Mouse (Mus musculus): ENCODE measurements around the gene Bod1l. TPM values are rescaled to one million over a fixed set of nuclear protein-coding genes. Genes with fewer than 3 reads are reported as not detected.

Bod1l gene
- polyA plus RNA-seq, 1 experiment from 2014 or later = 7.8 TPM

DNA sequence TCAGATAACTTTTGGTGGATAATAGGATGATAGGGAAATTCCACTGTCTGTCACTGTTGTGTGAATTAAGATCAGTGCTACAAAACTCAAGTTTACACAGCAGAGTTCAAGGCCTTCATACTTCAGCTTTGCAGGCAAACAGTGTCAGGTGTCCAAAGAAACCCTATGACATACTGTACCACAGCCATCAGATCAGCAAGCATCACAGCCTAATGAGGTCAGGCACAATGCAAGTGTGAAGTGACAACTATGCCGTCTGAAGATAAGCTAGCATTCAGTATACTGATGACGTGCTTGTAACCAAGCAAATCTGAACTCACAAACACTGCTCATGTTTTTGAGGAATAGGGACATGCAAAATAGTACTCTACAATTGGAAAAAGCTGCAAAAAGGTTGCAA is 36.7 kb downstream of the Bod1l start:
- H3K27ac ChIP-seq (ENCODE audit: low read depth) = no peak overlapping the region
- no peaks in the 10 kb centered on the region for H3K9me3 ChIP-seq (ENCODE audit: low read length)
- DNase-seq (no peak), ATAC-seq (no peak)
- H3K4me1 ChIP-seq (ENCODE audit: insufficient read depth) = no peaks in the 10 kb centered on the region
- H3K9ac ChIP-seq (replicated peaks) = no peak overlapping the region
- H3K4me2 ChIP-seq (ENCODE audit: low read depth, low read length) = no peak overlapping the region
- WGBS (ENCODE audit: insufficient replicate concordance) = 79% methylated on average over 2 of the region's 2 CpGs
- no peak for TF ChIP-seq CTCF (IDR thresholded peaks at IDR 0.05; ENCODE audit: low read depth)
- no peak for TF ChIP-seq EP300 (IDR thresholded peaks at IDR 0.05; ENCODE audit: low read depth)
- no peaks in the 10 kb centered on the region for H3K27me3 ChIP-seq (ENCODE audit: insufficient read depth, low read length)
- no peak overlapping the region for H3K4me3 ChIP-seq (ENCODE audit: low read depth, low read length)
- peaks cover 47% of the 10 kb centered on the region for H3K36me3 ChIP-seq (replicated peaks; ENCODE audit: insufficient read depth, low read length)

DNA sequence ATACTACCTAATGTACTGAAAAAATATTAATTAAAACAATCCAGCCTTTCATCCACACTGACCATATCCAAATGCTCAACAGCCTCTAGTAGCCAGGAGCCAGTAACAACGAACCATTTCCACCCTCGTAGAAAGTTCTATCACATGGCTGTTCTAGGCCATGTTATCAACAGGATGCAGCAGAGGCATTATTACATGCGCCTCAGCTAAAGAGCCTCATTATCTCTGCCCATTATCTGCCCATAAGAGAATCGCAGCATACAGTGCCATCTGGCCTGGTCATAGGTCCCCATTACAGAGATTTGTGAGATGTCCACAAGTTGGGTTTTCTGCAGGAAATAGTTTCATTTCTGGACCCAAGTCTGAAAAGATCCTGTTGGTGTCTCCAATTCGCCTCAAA is 37.9 kb downstream of the Bod1l start:
- Histone ChIP-seq H3K27ac (ENCODE audit: low read depth) (no peak overlapping the region), H3K9ac (replicated peaks) (no peak overlapping the region), H3K4me2 (ENCODE audit: low read depth, low read length) (no peak overlapping the region), H3K4me1 (ENCODE audit: insufficient read depth) (no peaks in the 10 kb centered on the region), H3K36me3 (replicated peaks; ENCODE audit: insufficient read depth, low read length) (peaks cover 40% of the 10 kb centered on the region), H3K4me3 (ENCODE audit: low read depth, low read length) (no peak overlapping the region), H3K27me3 (ENCODE audit: insufficient read depth, low read length) (no peaks in the 10 kb centered on the region), H3K9me3 (ENCODE audit: low read length) (no peaks in the 10 kb centered on the region)
- 53% methylated on average over 5 of the region's 5 CpGs for WGBS (ENCODE audit: insufficient replicate concordance)
- TF ChIP-seq CTCF (IDR thresholded peaks at IDR 0.05; ENCODE audit: low read depth) (no peak), EP300 (IDR thresholded peaks at IDR 0.05; ENCODE audit: low read depth) (no peak)
- DNase-seq (no peak), ATAC-seq (no peak)

DNA sequence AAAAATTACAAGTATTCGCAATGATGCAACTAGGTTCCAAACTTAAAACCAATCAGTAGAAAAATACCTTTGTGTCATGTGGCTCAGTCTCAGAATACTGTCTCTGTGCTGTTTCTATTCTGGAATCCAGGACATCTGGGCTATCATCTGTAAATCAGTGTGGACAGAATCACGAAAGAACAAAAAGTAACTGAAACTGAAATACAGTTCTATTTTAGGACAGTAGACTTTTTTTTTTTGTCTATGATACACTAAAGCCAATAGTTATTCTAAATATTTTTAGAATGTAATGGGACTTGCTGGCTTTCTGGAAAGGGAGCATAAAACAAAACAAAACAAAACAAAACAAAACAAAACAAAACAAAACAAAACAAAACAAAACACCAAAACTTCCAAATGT is 39.0 kb downstream of the Bod1l start:
- Histone ChIP-seq H3K27ac (ENCODE audit: low read depth) (no peak overlapping the region), H3K9me3 (ENCODE audit: low read length) (no peaks in the 10 kb centered on the region), H3K4me1 (ENCODE audit: insufficient read depth) (no peaks in the 10 kb centered on the region), H3K4me2 (ENCODE audit: low read depth, low read length) (no peak overlapping the region), H3K27me3 (ENCODE audit: insufficient read depth, low read length) (no peaks in the 10 kb centered on the region), H3K9ac (replicated peaks) (no peak overlapping the region), H3K4me3 (ENCODE audit: low read depth, low read length) (no peak overlapping the region), H3K36me3 (replicated peaks; ENCODE audit: insufficient read depth, low read length) (peaks cover 42% of the 10 kb centered on the region)
- TF ChIP-seq CTCF (IDR thresholded peaks at IDR 0.05; ENCODE audit: low read depth) = no peak
- no peak for TF ChIP-seq EP300 (IDR thresholded peaks at IDR 0.05; ENCODE audit: low read depth)
- WGBS (ENCODE audit: insufficient replicate concordance) = 84% methylated on average over 2 of the region's 2 CpGs
- ATAC-seq = no peak
- no peak for DNase-seq

DNA sequence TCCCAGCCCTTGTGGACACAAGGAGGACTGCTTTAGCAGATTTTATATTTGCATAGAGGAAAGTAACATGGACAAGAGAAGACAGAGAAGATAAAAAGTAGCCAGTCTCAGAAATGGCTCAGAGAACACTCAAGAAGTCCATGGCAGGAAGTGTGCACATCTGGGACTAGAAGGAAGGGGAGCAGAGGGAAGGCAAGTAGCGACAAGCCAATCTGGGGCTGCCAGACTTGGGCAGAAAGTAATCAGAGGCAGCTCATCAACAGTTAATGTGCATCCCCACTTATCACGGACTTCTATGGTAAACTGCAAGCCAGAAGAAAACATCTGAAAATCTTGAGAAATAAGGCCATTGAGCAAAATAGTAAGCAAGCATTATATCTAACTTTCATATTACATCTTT is 39.5 kb downstream of the Bod1l start:
- ATAC-seq = no peak
- WGBS (ENCODE audit: insufficient replicate concordance) = 61% methylated on average over 2 of the region's 2 CpGs
- H3K4me2 ChIP-seq (ENCODE audit: low read depth, low read length) = no peak overlapping the region

DNA sequence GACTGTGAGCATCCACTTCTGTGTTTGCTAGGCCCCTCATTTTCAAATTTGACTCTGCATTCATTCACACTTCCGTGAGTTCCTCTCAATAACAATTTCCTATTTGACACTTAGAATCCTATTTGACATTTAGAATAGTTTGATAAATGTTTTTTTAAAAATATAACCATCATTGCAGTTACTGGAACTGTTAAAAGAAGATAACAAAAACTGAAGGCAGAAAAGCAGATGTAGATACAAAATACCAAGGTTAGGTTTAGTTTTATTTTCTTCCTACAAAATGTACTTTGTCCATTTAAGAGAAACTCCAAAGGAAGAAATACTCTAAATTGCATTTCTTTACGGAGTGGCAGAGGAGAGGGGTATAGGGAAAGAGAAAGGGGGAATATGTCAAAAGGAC is 42.5 kb downstream of the Bod1l start:
- Histone ChIP-seq H3K9ac (replicated peaks) (no peak overlapping the region), H3K36me3 (replicated peaks; ENCODE audit: insufficient read depth, low read length) (peaks cover 43% of the 10 kb centered on the region), H3K27me3 (ENCODE audit: insufficient read depth, low read length) (no peaks in the 10 kb centered on the region), H3K4me2 (ENCODE audit: low read depth, low read length) (no peak overlapping the region), H3K4me1 (ENCODE audit: insufficient read depth) (no peaks in the 10 kb centered on the region), H3K9me3 (ENCODE audit: low read length) (no peaks in the 10 kb centered on the region), H3K27ac (ENCODE audit: low read depth) (no peak overlapping the region), H3K4me3 (ENCODE audit: low read depth, low read length) (no peak overlapping the region)
- TF ChIP-seq EP300 (IDR thresholded peaks at IDR 0.05; ENCODE audit: low read depth) = no peak
- no peak for TF ChIP-seq CTCF (IDR thresholded peaks at IDR 0.05; ENCODE audit: low read depth)
- ATAC-seq (no peak), DNase-seq (no peak)
- WGBS (ENCODE audit: insufficient replicate concordance) = 77% methylated on average over 2 of the region's 2 CpGs

More for the DNA sequence above, 39.5 kb downstream of the Bod1l start:
- H3K4me1 ChIP-seq (ENCODE audit: insufficient read depth) = no peaks in the 10 kb centered on the region
- no peak overlapping the region for H3K9ac ChIP-seq (replicated peaks)
- TF ChIP-seq EP300 (IDR thresholded peaks at IDR 0.05; ENCODE audit: low read depth) (no peak), CTCF (IDR thresholded peaks at IDR 0.05; ENCODE audit: low read depth) (no peak)
- H3K27ac ChIP-seq (ENCODE audit: low read depth) = no peak overlapping the region
- H3K4me3 ChIP-seq (ENCODE audit: low read depth, low read length) = no peak overlapping the region
- H3K9me3 ChIP-seq (ENCODE audit: low read length) = no peaks in the 10 kb centered on the region
- DNase-seq = no peak
- peaks cover 45% of the 10 kb centered on the region for H3K36me3 ChIP-seq (replicated peaks; ENCODE audit: insufficient read depth, low read length)
- no peaks in the 10 kb centered on the region for H3K27me3 ChIP-seq (ENCODE audit: insufficient read depth, low read length)

DNA sequence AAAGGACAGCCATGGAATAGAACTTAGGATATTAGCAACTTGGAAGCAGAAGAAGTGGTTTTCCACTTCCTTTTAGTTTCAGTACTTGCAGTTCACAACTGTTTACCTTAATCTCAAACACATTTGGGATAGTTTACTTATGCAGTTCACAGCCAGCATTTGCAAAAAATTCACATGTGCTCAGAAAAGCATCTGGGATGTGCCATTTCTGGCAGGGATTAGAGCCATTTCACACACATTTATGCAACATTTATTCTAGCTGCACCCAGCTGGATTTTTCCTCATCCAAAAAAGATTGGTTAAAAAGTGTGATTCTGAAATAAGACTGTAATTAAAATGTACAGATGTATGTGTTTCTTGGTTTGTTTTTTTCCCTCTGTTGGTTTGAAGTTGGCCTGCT is 49.7 kb downstream of the Bod1l start:
- Histone ChIP-seq H3K9ac (replicated peaks) (no peak overlapping the region), H3K9me3 (ENCODE audit: low read length) (no peaks in the 10 kb centered on the region), H3K4me3 (ENCODE audit: low read depth, low read length) (no peak overlapping the region), H3K36me3 (replicated peaks; ENCODE audit: insufficient read depth, low read length) (peaks cover 57% of the 10 kb centered on the region), H3K4me1 (ENCODE audit: insufficient read depth) (no peaks in the 10 kb centered on the region), H3K27ac (ENCODE audit: low read depth) (no peak overlapping the region), H3K4me2 (ENCODE audit: low read depth, low read length) (no peak overlapping the region), H3K27me3 (ENCODE audit: insufficient read depth, low read length) (no peaks in the 10 kb centered on the region)
- ATAC-seq (no peak), DNase-seq (no peak)
- TF ChIP-seq CTCF (IDR thresholded peaks at IDR 0.05; ENCODE audit: low read depth) (no peak), EP300 (IDR thresholded peaks at IDR 0.05; ENCODE audit: low read depth) (no peak)

DNA sequence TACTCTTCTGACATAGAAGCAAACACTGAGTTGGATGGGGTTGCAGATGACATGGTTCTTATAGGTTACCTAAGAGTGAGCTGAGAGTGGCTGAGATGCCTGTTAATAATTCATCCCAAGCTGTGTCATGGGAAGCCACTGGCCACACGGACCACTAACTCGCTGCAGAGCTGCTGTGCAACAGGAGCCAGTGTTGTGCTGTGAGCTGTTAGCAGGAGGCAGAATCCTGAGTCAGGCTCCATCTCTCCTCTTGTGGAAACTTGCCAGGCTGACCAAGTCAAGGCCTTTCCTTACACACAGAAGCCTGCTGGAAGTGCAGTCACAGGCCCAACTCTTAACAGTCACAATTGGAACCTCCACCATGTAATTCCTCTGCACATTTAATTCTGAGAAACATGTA is 53.6 kb downstream of the Bod1l start:
- TF ChIP-seq EP300 (IDR thresholded peaks at IDR 0.05; ENCODE audit: low read depth) (no peak), CTCF (IDR thresholded peaks at IDR 0.05; ENCODE audit: low read depth) (no peak)
- H3K9ac ChIP-seq (replicated peaks) = no peak overlapping the region
- no peak overlapping the region for H3K4me3 ChIP-seq (ENCODE audit: low read depth, low read length)
- ATAC-seq (no peak), DNase-seq (no peak)
- WGBS (ENCODE audit: insufficient replicate concordance) = 70% methylated on average over 2 of the region's 2 CpGs
- H3K27ac ChIP-seq (ENCODE audit: low read depth) = no peak overlapping the region
- no peak overlapping the region for H3K4me2 ChIP-seq (ENCODE audit: low read depth, low read length)
- peaks cover 68% of the 10 kb centered on the region for H3K36me3 ChIP-seq (replicated peaks; ENCODE audit: insufficient read depth, low read length)
- no peaks in the 10 kb centered on the region for H3K4me1 ChIP-seq (ENCODE audit: insufficient read depth)
- H3K9me3 ChIP-seq (ENCODE audit: low read length) = no peaks in the 10 kb centered on the region
- no peaks in the 10 kb centered on the region for H3K27me3 ChIP-seq (ENCODE audit: insufficient read depth, low read length)
